Mouse (Mus musculus): ENCODE measurements around the gene Hs3st6. TPM values are rescaled to one million over a fixed set of nuclear protein-coding genes. Genes with fewer than 3 reads are reported as not detected.
"Not testable (repeated sequence)": the region's sequence is repeated elsewhere in the genome, so short reads cannot be mapped to it uniquely, and the experiment has no call there.

Gene Hs3st6
- polyA plus RNA-seq, 1 experiment from 2014 or later = 0.50 TPM

- Histone ChIP-seq H3K36me3 (replicated peaks) (peaks cover 48% of the 10 kb centered on the region), H3K4me1 (peaks cover 44% of the 10 kb centered on the region), H3K4me3 (peak overlapping the region; percentile 91)
- DNase-seq (ENCODE audit: extremely low spot score, low spot score); H3K27me3 ChIP-seq (ENCODE audit: poor library complexity, severe bottlenecking); H3K9me3 ChIP-seq; H3K27ac ChIP-seq: not testable (repeated sequence)
- WGBS = 78% methylated on average over 7 of the region's 7 CpGs
These were observed 31.3 kb upstream of the Hs3st6 start for GRCm38 (mm10) chr17:24721383-24721955.

GRCm38 (mm10) chr17:24722220-24722924, 30.4 kb upstream of the Hs3st6 start:
- H3K4me3 ChIP-seq = peak overlapping the region; percentile 91
- no peaks in the 10 kb centered on the region for H3K27me3 ChIP-seq (ENCODE audit: poor library complexity, severe bottlenecking)
- no peaks in the 10 kb centered on the region for H3K9me3 ChIP-seq
- peaks cover 39% of the 10 kb centered on the region for H3K36me3 ChIP-seq (replicated peaks)
- H3K4me1 ChIP-seq = peaks cover 44% of the 10 kb centered on the region
- 40% methylated on average over 13 of the region's 13 CpGs for WGBS
- no peak overlapping the region for H3K27ac ChIP-seq
- DNase-seq (ENCODE audit: extremely low spot score, low spot score) = no peak

GRCm38 (mm10) chr17:24723122-24723880, 29.5 kb upstream of the Hs3st6 start:
- Histone ChIP-seq H3K4me1 (peaks cover 43% of the 10 kb centered on the region), H3K9me3 (no peaks in the 10 kb centered on the region), H3K36me3 (replicated peaks) (peaks cover 30% of the 10 kb centered on the region), H3K27ac (peak overlapping the region; percentile 86), H3K4me3 (peak overlapping the region; percentile 91), H3K27me3 (ENCODE audit: poor library complexity, severe bottlenecking) (peaks cover 5% of the 10 kb centered on the region; the same call in 1 of the 2 replicates)
- 5% methylated on average over 12 of the region's 12 CpGs for WGBS
- no peak for DNase-seq (ENCODE audit: extremely low spot score, low spot score)

GRCm38 (mm10) chr17:24723881-24724180, 29.0 kb upstream of the Hs3st6 start:
- Histone ChIP-seq H3K27me3 (ENCODE audit: poor library complexity, severe bottlenecking) (peaks cover 6% of the 10 kb centered on the region; the same call in 1 of the 2 replicates), H3K36me3 (replicated peaks) (peaks cover 24% of the 10 kb centered on the region), H3K27ac (peak overlapping the region; percentile 86), H3K4me3 (peak overlapping the region; percentile 91), H3K4me1 (peaks cover 38% of the 10 kb centered on the region), H3K9me3 (no peaks in the 10 kb centered on the region)
- WGBS = under 1% methylated on average over 15 of the region's 15 CpGs
- DNase-seq (ENCODE audit: extremely low spot score, low spot score) = no peak

GRCm38 (mm10) chr17:24724184-24724583, 28.6 kb upstream of the Hs3st6 start, which contains the start of gene Ndufb10:
Gene Ndufb10, minus strand, starts transcription at chr17:24724478.
- WGBS = under 1% methylated on average over 30 of the region's 30 CpGs
- peaks cover 23% of the 10 kb centered on the region for H3K36me3 ChIP-seq (replicated peaks)
- no peaks in the 10 kb centered on the region for H3K9me3 ChIP-seq
- peaks cover 34% of the 10 kb centered on the region for H3K4me1 ChIP-seq
- peaks cover 6% of the 10 kb centered on the region; the same call in 1 of the 2 replicates for H3K27me3 ChIP-seq (ENCODE audit: poor library complexity, severe bottlenecking)
- peak within 1 kb of the TSS; percentile 91 for H3K4me3 ChIP-seq
- H3K27ac ChIP-seq = peak within 1 kb of the TSS; percentile 86
- DNase-seq (ENCODE audit: extremely low spot score, low spot score) = peak; percentile 95

GRCm38 (mm10) chr17:24725637-24726390, 27.0 kb upstream of the Hs3st6 start:
- Histone ChIP-seq H3K27ac (no peak overlapping the region), H3K27me3 (ENCODE audit: poor library complexity, severe bottlenecking) (peaks cover 6% of the 10 kb centered on the region; the same call in 1 of the 2 replicates), H3K4me1 (peaks cover 32% of the 10 kb centered on the region), H3K36me3 (replicated peaks) (peaks cover 18% of the 10 kb centered on the region), H3K4me3 (no peak overlapping the region), H3K9me3 (no peaks in the 10 kb centered on the region)
- DNase-seq (ENCODE audit: extremely low spot score, low spot score) = no peak
- 74% methylated on average over 3 of the region's 3 CpGs for WGBS

- H3K4me3 ChIP-seq = no peak within 1 kb of the TSS
- peaks cover 16% of the 10 kb centered on the region for H3K4me1 ChIP-seq
- H3K27ac ChIP-seq = no peak within 1 kb of the TSS
- DNase-seq (ENCODE audit: extremely low spot score, low spot score) = no peak
- peaks cover 1% of the 10 kb centered on the region for H3K36me3 ChIP-seq (replicated peaks)
- WGBS = 76% methylated on average over 2 of the region's 2 CpGs
- no peaks in the 10 kb centered on the region for H3K9me3 ChIP-seq
- H3K27me3 ChIP-seq (ENCODE audit: poor library complexity, severe bottlenecking) = peaks cover 14% of the 10 kb centered on the region; the same call in 1 of the 2 replicates
These were observed 25.2 kb upstream of the Hs3st6 start, which contains the start of gene Rpl3l for GRCm38 (mm10) chr17:24727618-24728017. Gene Rpl3l, plus strand, starts transcription at chr17:24727820.

GRCm38 (mm10) chr17:24728184-24728583, 24.6 kb upstream of the Hs3st6 start:
- H3K36me3 ChIP-seq (replicated peaks) = no peaks in the 10 kb centered on the region
- 82% methylated on average over 17 of the region's 17 CpGs for WGBS
- no peaks in the 10 kb centered on the region for H3K9me3 ChIP-seq
- peaks cover 16% of the 10 kb centered on the region for H3K27me3 ChIP-seq (ENCODE audit: poor library complexity, severe bottlenecking)
- no peak overlapping the region for H3K4me3 ChIP-seq
- no peak overlapping the region for H3K27ac ChIP-seq
- H3K4me1 ChIP-seq = peaks cover 10% of the 10 kb centered on the region
- DNase-seq (ENCODE audit: extremely low spot score, low spot score) = no peak

GRCm38 (mm10) chr17:24729067-24729466, 23.7 kb upstream of the Hs3st6 start:
- Histone ChIP-seq H3K27ac (no peak overlapping the region), H3K4me1 (peaks cover 4% of the 10 kb centered on the region; the same call in 1 of the 2 replicates), H3K27me3 (ENCODE audit: poor library complexity, severe bottlenecking) (peaks cover 21% of the 10 kb centered on the region), H3K4me3 (no peak overlapping the region), H3K9me3 (no peaks in the 10 kb centered on the region), H3K36me3 (replicated peaks) (no peaks in the 10 kb centered on the region)
- WGBS = 88% methylated on average over 6 of the region's 6 CpGs
- DNase-seq (ENCODE audit: extremely low spot score, low spot score) = no peak

GRCm38 (mm10) chr17:24730787-24731186, 22.0 kb upstream of the Hs3st6 start:
- DNase-seq (ENCODE audit: extremely low spot score, low spot score) = no peak
- H3K36me3 ChIP-seq (replicated peaks) = no peaks in the 10 kb centered on the region
- H3K4me1 ChIP-seq = peaks cover 6% of the 10 kb centered on the region
- H3K9me3 ChIP-seq = no peaks in the 10 kb centered on the region
- H3K27ac ChIP-seq = no peak overlapping the region
- 83% methylated on average over 14 of the region's 14 CpGs for WGBS
- peaks cover 21% of the 10 kb centered on the region for H3K27me3 ChIP-seq (ENCODE audit: poor library complexity, severe bottlenecking)
- no peak overlapping the region for H3K4me3 ChIP-seq

- Histone ChIP-seq H3K27me3 (ENCODE audit: poor library complexity, severe bottlenecking) (peaks cover 21% of the 10 kb centered on the region), H3K4me3 (no peak overlapping the region), H3K27ac (no peak overlapping the region), H3K9me3 (no peaks in the 10 kb centered on the region), H3K36me3 (replicated peaks) (no peaks in the 10 kb centered on the region), H3K4me1 (peaks cover 19% of the 10 kb centered on the region)
- 82% methylated on average over 12 of the region's 12 CpGs for WGBS
- no peak for DNase-seq (ENCODE audit: extremely low spot score, low spot score)
These were observed 20.4 kb upstream of the Hs3st6 start for GRCm38 (mm10) chr17:24732233-24732935.
